Comparison of ENCODE assay signal across 8 mouse cellular contexts in genomic region chr6:82041488-82042295, GRCm38 (mm10). TPM values are rescaled to one million over a fixed set of nuclear protein-coding genes. Genes with fewer than 3 reads are reported as not detected.
A peak's percentile ranks its signal among the peaks of the same experiment; 100 is the strongest.
DNase-seq lines count a peak whose midpoint lies in the region; ATAC-seq and TF ChIP-seq lines count a peak whose summit lies in the region.

No protein-coding gene starts in this region.

- peak overlapping the region; percentile 82 for H3K27ac ChIP-seq in heart, embryonic 10.5 days
- peak overlapping the region; percentile 94 for H3K27ac ChIP-seq in kidney, embryonic 15.5 days
- peak overlapping the region; percentile 52 for H3K27ac ChIP-seq in small intestine, adult 2 months (ENCODE audit: insufficient read depth, low read depth, low read length)

- no peak for TF ChIP-seq CTCF in small intestine, adult 2 months (IDR thresholded peaks at IDR 0.05; ENCODE audit: extremely low read depth, insufficient read length, insufficient replicate concordance, low read depth, low read length)

- H3K4me2 ChIP-seq in kidney, embryonic 15.5 days: peak overlapping the region; percentile 91

- H3K27me3 ChIP-seq in heart, embryonic 10.5 days (ENCODE audit: insufficient read depth, poor library complexity, severe bottlenecking): peaks cover 56% of the 10 kb centered on the region
- H3K27me3 ChIP-seq in kidney, embryonic 15.5 days: no peaks in the 10 kb centered on the region
- H3K27me3 ChIP-seq in small intestine, adult 2 months (ENCODE audit: control insufficient read depth, insufficient read depth, low read length): no peaks in the 10 kb centered on the region

- no peaks in the 10 kb centered on the region for H3K36me3 ChIP-seq in heart, embryonic 10.5 days
- H3K36me3 ChIP-seq in kidney, embryonic 15.5 days: no peaks in the 10 kb centered on the region
- H3K36me3 ChIP-seq in small intestine, adult 2 months (ENCODE audit: control insufficient read depth, insufficient read depth, low read length): no peaks in the 10 kb centered on the region

- H3K4me3 ChIP-seq in heart, embryonic 10.5 days: peak overlapping the region; percentile 74
- peak overlapping the region; percentile 69 for H3K4me3 ChIP-seq in kidney, embryonic 15.5 days (replicated peaks)
- peak overlapping the region; percentile 68 for H3K4me3 ChIP-seq in small intestine, adult 2 months (ENCODE audit: low read depth, low read length)

- peak overlapping the region; percentile 64 for H3K9ac ChIP-seq in kidney, embryonic 15.5 days

- peak; percentile 30 to 34 for DNase-seq in layer of hippocampus, postnatal 14 days (ENCODE audit: low spot score in 2 of 2)
- DNase-seq in layer of hippocampus, adult 9-10 months (ENCODE audit: low spot score): no peak
- DNase-seq in heart, embryonic 10.5 days (ENCODE audit: low spot score): no peak
- DNase-seq in lung, postnatal 14 days: peak; percentile 56
- DNase-seq in layer of hippocampus, postnatal 36 days: no peak

- 0 out of 2 replicates have a peak, but pooled peaks have one; percentile 20 for ATAC-seq in common myeloid progenitor, adult 5-6 weeks (replicated peaks; ENCODE audit: low read depth, poor library complexity, severe bottlenecking)
- ATAC-seq in kidney, embryonic 15.5 days (replicated peaks; ENCODE audit: low FRiP score): peak; percentile 88

- H3K4me1 ChIP-seq in heart, embryonic 10.5 days: peaks cover 41% of the 10 kb centered on the region
- H3K4me1 ChIP-seq in kidney, embryonic 15.5 days: peaks cover 47% of the 10 kb centered on the region
- H3K4me1 ChIP-seq in small intestine, adult 2 months (ENCODE audit: control insufficient read depth, insufficient read depth, insufficient read length, low read length): no peaks in the 10 kb centered on the region

- no peaks in the 10 kb centered on the region for H3K9me3 ChIP-seq in heart, embryonic 10.5 days
- no peaks in the 10 kb centered on the region for H3K9me3 ChIP-seq in kidney, embryonic 15.5 days (replicated peaks)

- 1% methylated on average over 44 of the region's 50 CpGs for WGBS in heart, embryonic 10.5 days
- under 1% methylated on average over 47 of the region's 50 CpGs for WGBS in kidney, embryonic 15.5 days
- under 1% methylated on average over 50 of the region's 50 CpGs for WGBS in small intestine, adult 2 months

- no peak for TF ChIP-seq POLR2A in small intestine, adult 2 months (IDR thresholded peaks at IDR 0.05; ENCODE audit: low read depth, low read length)

RNA-seq across cellular contexts. Expression of gene Eva1a, which starts 0.8 kb away (rescaled TPM):
- total RNA-seq in layer of hippocampus, postnatal 14 days (2021): 10 to 100 TPM; 16.2 to 17.9 TPM
- total RNA-seq in common myeloid progenitor, adult 5-6 weeks (2017): not detected in 2 replicates
- 3.7 and 5.8 TPM in 2 replicates for polyA plus RNA-seq in heart, embryonic 10.5 days (2016; fragmentation: Nextera tagmentation; extraction: Ambion mirVana)
- 42.5 and 42.8 TPM in 2 replicates for polyA plus RNA-seq in kidney, embryonic 15.5 days (2015; fragmentation: Nextera tagmentation; extraction: Ambion mirVana)
- 3.3 and 3.9 TPM in 2 replicates for polyA plus RNA-seq in small intestine, adult 2 months (2012; rRNA removed)
- total RNA-seq in layer of hippocampus, postnatal 36 days (2021): 10 to 100 TPM; 13.9 to 16.8 TPM

Comparison
In these comparisons a context has a peak if more than half of its experiments do, and no peak if none do; other contexts are left out.
1. DNase-seq: peak in layer of hippocampus, postnatal 14 days (2 of 2) and lung, postnatal 14 days (single experiment); none in layer of hippocampus, adult 9-10 months (single experiment), heart, embryonic 10.5 days (single experiment) and layer of hippocampus, postnatal 36 days (0 of 2).
2. RNA of gene Eva1a, which starts 0.8 kb away (total RNA-seq): 16.2 to 17.9 TPM in layer of hippocampus, postnatal 14 days and 13.9 to 16.8 TPM in layer of hippocampus, postnatal 36 days; not detected in common myeloid progenitor, adult 5-6 weeks; every median in the first group is over 10 times any median in the second.
3. Peak in every context shown above with its lines, with median percentiles within 50 percentile points of each other: H3K27ac ChIP-seq and H3K4me3 ChIP-seq.